Mouse (Mus musculus) testis, adult 2 months (tissue): Measurements from ENCODE around the gene Atp1a1.

Experiments
- CTCF ChIP-seq: fragments of 200-500 bp; IDR thresholded peaks from 2 replicates; pipeline ENCODE4 v1.5.1; 2012; ENCODE audit warnings: low read depth, mild to moderate bottlenecking, inconsistent platforms, low read length, moderate library complexity; ENCODE audit not compliant: control insufficient read depth, insufficient read depth, insufficient replicate concordance
- POLR2A ChIP-seq: fragments of 200-500 bp; IDR thresholded peaks from 2 replicates; pipeline ENCODE4 v1.6.1; 2012; ENCODE audit warnings: low read depth, mild to moderate bottlenecking, inconsistent platforms, low read length, moderate library complexity; ENCODE audit not compliant: control insufficient read depth

DNA sequence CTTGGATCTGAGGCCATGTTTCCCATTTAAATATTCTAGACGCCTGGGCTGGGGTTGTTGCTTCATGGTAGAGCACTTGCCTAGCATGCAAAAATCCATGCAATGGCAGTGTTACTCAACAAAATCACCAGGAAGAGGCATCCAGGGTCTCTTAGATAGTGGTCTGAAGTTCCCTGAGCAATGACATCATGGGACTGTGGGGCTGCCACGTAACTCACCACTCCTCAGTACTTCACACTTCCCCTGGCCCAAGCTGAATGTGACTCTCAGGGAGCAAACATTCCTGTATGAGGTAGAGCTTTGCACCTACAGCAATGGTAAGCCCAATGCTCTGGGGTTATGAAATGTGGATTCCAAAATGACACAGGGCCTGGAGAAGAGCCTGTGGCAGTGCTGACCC is 38.8 kb upstream of the Atp1a1 start:
- no peak for TF ChIP-seq CTCF
- no peak for TF ChIP-seq POLR2A
